Comparison of ENCODE assay signal across 1 mouse cellular context in the genomic region with DNA sequence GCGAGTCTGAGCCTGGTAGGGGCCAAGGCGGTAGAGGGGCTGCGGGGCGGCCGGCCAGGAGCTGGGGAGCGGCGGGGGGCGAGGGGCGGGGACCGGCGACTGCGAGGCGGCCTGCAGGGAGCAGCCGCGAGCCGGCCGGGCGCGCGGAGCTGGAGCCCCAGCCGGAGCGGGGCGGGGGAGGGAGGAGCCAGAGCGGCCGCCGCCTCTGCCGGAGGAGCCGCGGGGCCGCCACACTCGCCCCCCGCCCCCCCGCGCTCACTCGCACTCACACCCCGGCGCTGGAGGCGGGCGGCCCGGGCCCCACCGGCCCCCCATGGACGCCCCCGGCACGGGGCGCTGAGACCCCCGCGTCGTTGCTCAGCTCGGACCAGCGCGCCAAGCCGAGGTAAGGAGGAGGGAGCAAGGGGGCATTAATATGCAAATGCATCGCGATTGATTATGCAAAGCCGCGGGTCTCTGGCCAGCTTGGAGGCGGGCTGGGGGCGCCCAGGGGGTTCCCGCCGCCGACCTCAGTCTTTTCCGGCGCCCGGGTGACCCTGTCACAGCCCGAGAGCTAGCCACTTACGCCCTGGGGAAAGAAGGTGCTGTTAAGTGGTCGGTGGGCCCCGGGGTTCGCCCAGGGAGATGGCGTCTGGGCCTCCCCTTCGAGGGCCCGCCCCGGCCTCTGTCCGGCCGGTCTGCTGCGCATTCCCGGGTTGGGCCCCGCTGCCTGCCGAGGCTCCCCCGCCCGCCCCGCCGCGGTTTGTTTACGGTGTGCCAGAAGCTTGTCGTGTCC.
TF ChIP-seq lines count a peak whose summit lies in the region.

No protein-coding gene starts in this region.

TF ChIP-seq in MEL, 35 proteins besides CTCF, POLR2A, EP300 and RAD21:
- TF ChIP-seq TCF12 (IDR thresholded peaks at IDR 0.05; ENCODE audit: low read depth, low read length) (no peak), ZC3H11A (IDR thresholded peaks at IDR 0.05; ENCODE audit: low read depth, low read length) (0 out of 2 replicates have a peak, but pooled peaks have one; percentile 21), CHD1 (IDR thresholded peaks at IDR 0.05; ENCODE audit: low read depth, low read length) (no peak), CHD2 (IDR thresholded peaks at IDR 0.05; ENCODE audit: low read length) (no peak), MYC (IDR thresholded peaks at IDR 0.05; ENCODE audit: low read depth, low read length) (no peak), E2F4 (IDR thresholded peaks at IDR 0.05; ENCODE audit: borderline replicate concordance, low read depth, low read length) (no peak), MAZ (IDR thresholded peaks at IDR 0.05; ENCODE audit: low read depth, low read length) (peak; percentile 94), HCFC1 (IDR thresholded peaks at IDR 0.05; ENCODE audit: low read depth, low read length) (0 out of 2 replicates have a peak, but pooled peaks have one; percentile 5), SMC3 (IDR thresholded peaks at IDR 0.05; ENCODE audit: low read depth, low read length) (peak; percentile 35; the same call in 1 of the 2 replicates)
